Mouse (Mus musculus) forebrain, embryonic 13.5 days (tissue): ENCODE measurements around the gene Tnik. TPM values are rescaled to one million over a fixed set of nuclear protein-coding genes. Genes with fewer than 3 reads are reported as not detected.

Source experiments
- ATAC-seq: fragments of 200-750 bp; cut with Nextera tagmentation; 2 replicates; pipeline ENCODE4 v1.8.0; 2017
- H3K27ac ChIP-seq: fragments of 300-500 bp; sonication (generic); 2 replicates; pipeline ENCODE4 v1.5.1; 2015; ENCODE audit warnings: inconsistent platforms, mild to moderate bottlenecking, moderate library complexity
- H3K27me3 ChIP-seq: fragments of 300-500 bp; sonication (generic); 2 replicates; pipeline ENCODE4 v1.6.1; 2015; ENCODE audit warnings: mild to moderate bottlenecking, inconsistent platforms
- H3K36me3 ChIP-seq: fragments of 300-500 bp; sonication (generic); 2 replicates; pipeline ENCODE4 v1.6.1; 2015; ENCODE audit warnings: mild to moderate bottlenecking, inconsistent platforms; ENCODE audit not compliant: poor library complexity, severe bottlenecking
- H3K4me1 ChIP-seq: fragments of 300-500 bp; sonication (generic); 2 replicates; pipeline ENCODE4 v1.6.1; 2015; ENCODE audit warnings: inconsistent platforms
- H3K4me2 ChIP-seq: fragments of 300-500 bp; sonication (generic); 2 replicates; pipeline ENCODE4 v1.6.1; 2015; ENCODE audit warnings: inconsistent platforms, mild to moderate bottlenecking, moderate library complexity
- H3K4me3 ChIP-seq: fragments of 300-500 bp; sonication (generic); 2 replicates; pipeline ENCODE4 v1.5.1; 2015; ENCODE audit warnings: mild to moderate bottlenecking, inconsistent platforms
- H3K9ac ChIP-seq: fragments of 300-500 bp; sonication (generic); 2 replicates; pipeline ENCODE4 v1.6.1; 2015; ENCODE audit warnings: mild to moderate bottlenecking, inconsistent platforms
- H3K9me3 ChIP-seq: fragments of 300-500 bp; sonication (generic); replicated peaks from 2 replicates; pipeline ENCODE4 v1.6.1; 2016; ENCODE audit warnings: inconsistent platforms
- WGBS: fragments of 180-500 bp; shearing (Covaris S2); methylation state at CpG from one replicate; pipeline ENCODE4 v1.1.7; 2015; 5-methylcytosine and 5-hydroxymethylcytosine counted together
- polyA plus RNA-seq: library from polyadenylated mRNA; unstranded; fragments of >200 nt; fragmentation: Nextera tagmentation; extraction: Ambion mirVana; gene quantifications from 2 replicates; pipeline ENCODE4 v1.2.1, GENCODE M21; 2015

Gene Tnik
- polyA plus RNA-seq, 1 experiment from 2014 or later, result 54.9 TPM

GRCm38 (mm10) chr3:28265656-28266055 is 2.6 kb downstream of the Tnik start:
- H3K4me1 ChIP-seq, result peaks cover 63% of the 10 kb centered on the region
- peak overlapping the region; percentile 92 for H3K27ac ChIP-seq
- no peaks in the 10 kb centered on the region for H3K36me3 ChIP-seq
- WGBS, result 67% methylated on average over 5 of the region's 5 CpGs
- H3K9me3 ChIP-seq, result no peaks in the 10 kb centered on the region
- H3K4me3 ChIP-seq, result peak overlapping the region; percentile 76
- ATAC-seq, result peak; percentile 10; the same call in 1 of the 2 replicates
- H3K27me3 ChIP-seq, result 0 out of 2 replicates have a peak, but pooled peaks cover 4% of the 10 kb centered on the region
- peak overlapping the region; percentile 80 for H3K4me2 ChIP-seq
- peak overlapping the region; percentile 92 for H3K9ac ChIP-seq

- H3K9ac ChIP-seq, result no peak overlapping the region
- no peak overlapping the region for H3K4me3 ChIP-seq
- no peak overlapping the region for H3K27ac ChIP-seq
- no peak for ATAC-seq
- 80% methylated on average over 7 of the region's 7 CpGs for WGBS
- H3K4me1 ChIP-seq, result peaks cover 60% of the 10 kb centered on the region
- no peaks in the 10 kb centered on the region for H3K27me3 ChIP-seq
- H3K36me3 ChIP-seq, result no peaks in the 10 kb centered on the region
- H3K9me3 ChIP-seq, result no peaks in the 10 kb centered on the region
- H3K4me2 ChIP-seq, result peak overlapping the region; percentile 80
Observed at GRCm38 (mm10) chr3:28267211-28267610, 4.2 kb downstream of the Tnik start.

- 58% methylated on average over 2 of the region's 2 CpGs for WGBS
- ATAC-seq, result no peak
- Histone ChIP-seq H3K4me1 (peaks cover 56% of the 10 kb centered on the region), H3K9ac (no peak overlapping the region), H3K4me2 (no peak overlapping the region), H3K27me3 (no peaks in the 10 kb centered on the region), H3K9me3 (no peaks in the 10 kb centered on the region), H3K4me3 (no peak overlapping the region), H3K27ac (no peak overlapping the region), H3K36me3 (no peaks in the 10 kb centered on the region)
Observed at GRCm38 (mm10) chr3:28269716-28270115, 6.7 kb downstream of the Tnik start.

GRCm38 (mm10) chr3:28271884-28272283 is 8.9 kb downstream of the Tnik start:
- H3K36me3 ChIP-seq, result 0 out of 2 replicates have a peak, but pooled peaks cover 3% of the 10 kb centered on the region
- no peak overlapping the region for H3K27ac ChIP-seq
- H3K9me3 ChIP-seq, result no peaks in the 10 kb centered on the region
- H3K4me3 ChIP-seq, result no peak overlapping the region
- no peaks in the 10 kb centered on the region for H3K27me3 ChIP-seq
- no peak for ATAC-seq
- H3K4me2 ChIP-seq, result no peak overlapping the region
- peaks cover 35% of the 10 kb centered on the region for H3K4me1 ChIP-seq
- H3K9ac ChIP-seq, result no peak overlapping the region

- Histone ChIP-seq H3K27ac (no peak overlapping the region), H3K36me3 (0 out of 2 replicates have a peak, but pooled peaks cover 3% of the 10 kb centered on the region), H3K9me3 (no peaks in the 10 kb centered on the region), H3K27me3 (no peaks in the 10 kb centered on the region), H3K4me2 (no peak overlapping the region), H3K4me1 (peaks cover 7% of the 10 kb centered on the region), H3K9ac (no peak overlapping the region), H3K4me3 (no peak overlapping the region)
- no peak for ATAC-seq
- WGBS, result 88% methylated on average over 4 of the region's 4 CpGs
Observed at GRCm38 (mm10) chr3:28274763-28275162, 11.7 kb downstream of the Tnik start.

- no peaks in the 10 kb centered on the region for H3K27me3 ChIP-seq
- H3K9me3 ChIP-seq, result no peaks in the 10 kb centered on the region
- no peaks in the 10 kb centered on the region for H3K36me3 ChIP-seq
- no peak overlapping the region for H3K27ac ChIP-seq
- H3K4me3 ChIP-seq, result no peak overlapping the region
- no peaks in the 10 kb centered on the region for H3K4me1 ChIP-seq
- 75% methylated on average over 1 of the region's 1 CpGs for WGBS
- no peak for ATAC-seq
- H3K9ac ChIP-seq, result no peak overlapping the region
- no peak overlapping the region for H3K4me2 ChIP-seq
Observed at GRCm38 (mm10) chr3:28289693-28290092, 26.7 kb downstream of the Tnik start.

GRCm38 (mm10) chr3:28301378-28301777 is 38.4 kb downstream of the Tnik start:
- 81% methylated on average over 4 of the region's 4 CpGs for WGBS
- Histone ChIP-seq H3K36me3 (no peaks in the 10 kb centered on the region), H3K27me3 (no peaks in the 10 kb centered on the region), H3K4me1 (no peaks in the 10 kb centered on the region), H3K9ac (no peak overlapping the region), H3K4me2 (no peak overlapping the region), H3K27ac (no peak overlapping the region), H3K4me3 (no peak overlapping the region), H3K9me3 (no peaks in the 10 kb centered on the region)
- ATAC-seq, result no peak

GRCm38 (mm10) chr3:28303915-28304314 is 40.9 kb downstream of the Tnik start:
- Histone ChIP-seq H3K27ac (no peak overlapping the region), H3K4me1 (no peaks in the 10 kb centered on the region), H3K27me3 (no peaks in the 10 kb centered on the region), H3K4me2 (no peak overlapping the region), H3K9me3 (no peaks in the 10 kb centered on the region), H3K9ac (no peak overlapping the region), H3K4me3 (no peak overlapping the region), H3K36me3 (no peaks in the 10 kb centered on the region)
- 91% methylated on average over 5 of the region's 5 CpGs for WGBS
- no peak for ATAC-seq

- no peak for ATAC-seq
- no peak overlapping the region for H3K4me2 ChIP-seq
- H3K9me3 ChIP-seq, result no peaks in the 10 kb centered on the region
- H3K4me3 ChIP-seq, result no peak overlapping the region
- H3K9ac ChIP-seq, result no peak overlapping the region
- no peaks in the 10 kb centered on the region for H3K36me3 ChIP-seq
- WGBS, result 90% methylated on average over 3 of the region's 3 CpGs
- H3K27ac ChIP-seq, result no peak overlapping the region
- H3K27me3 ChIP-seq, result no peaks in the 10 kb centered on the region
- H3K4me1 ChIP-seq, result 0 out of 2 replicates have a peak, but pooled peaks cover 3% of the 10 kb centered on the region
Observed at GRCm38 (mm10) chr3:28306852-28307251, 43.8 kb downstream of the Tnik start.

GRCm38 (mm10) chr3:28314438-28314837 is 51.4 kb downstream of the Tnik start:
- Histone ChIP-seq H3K4me2 (no peak overlapping the region), H3K27ac (no peak overlapping the region), H3K4me1 (0 out of 2 replicates have a peak, but pooled peaks cover 3% of the 10 kb centered on the region), H3K9ac (no peak overlapping the region), H3K4me3 (no peak overlapping the region), H3K9me3 (no peaks in the 10 kb centered on the region), H3K27me3 (no peaks in the 10 kb centered on the region), H3K36me3 (no peaks in the 10 kb centered on the region)
- WGBS, result 94% methylated on average over 2 of the region's 2 CpGs
- ATAC-seq, result no peak

GRCm38 (mm10) chr3:28317339-28317738 is 54.3 kb downstream of the Tnik start:
- 83% methylated on average over 1 of the region's 1 CpGs for WGBS
- ATAC-seq, result no peak
- H3K4me2 ChIP-seq, result no peak overlapping the region

GRCm38 (mm10) chr3:28321635-28322034 is 58.6 kb downstream of the Tnik start:
- Histone ChIP-seq H3K9ac (no peak overlapping the region), H3K4me1 (no peaks in the 10 kb centered on the region), H3K36me3 (no peaks in the 10 kb centered on the region), H3K27ac (no peak overlapping the region), H3K9me3 (no peaks in the 10 kb centered on the region), H3K4me3 (no peak overlapping the region), H3K4me2 (no peak overlapping the region), H3K27me3 (no peaks in the 10 kb centered on the region)
- WGBS, result 91% methylated on average over 8 of the region's 8 CpGs
- ATAC-seq, result no peak

More at GRCm38 (mm10) chr3:28317339-28317738, 54.3 kb downstream of the Tnik start:
- Histone ChIP-seq H3K9ac (no peak overlapping the region), H3K4me3 (no peak overlapping the region), H3K27ac (no peak overlapping the region), H3K36me3 (no peaks in the 10 kb centered on the region), H3K4me1 (no peaks in the 10 kb centered on the region), H3K9me3 (no peaks in the 10 kb centered on the region), H3K27me3 (no peaks in the 10 kb centered on the region)

- Histone ChIP-seq H3K27ac (no peak overlapping the region), H3K4me2 (no peak overlapping the region), H3K4me3 (no peak overlapping the region), H3K9ac (no peak overlapping the region), H3K36me3 (no peaks in the 10 kb centered on the region), H3K4me1 (no peaks in the 10 kb centered on the region), H3K27me3 (no peaks in the 10 kb centered on the region), H3K9me3 (no peaks in the 10 kb centered on the region)
- no peak for ATAC-seq
- 94% methylated on average over 8 of the region's 8 CpGs for WGBS
Observed at GRCm38 (mm10) chr3:28325613-28326233, 62.7 kb downstream of the Tnik start.
